ENCODE assay signal across 18 mouse cellular contexts in genomic region chr6:28848891-28849290, GRCm38 (mm10). TPM values are rescaled to one million over a fixed set of nuclear protein-coding genes. Genes with fewer than 3 reads are reported as not detected.
DNase-seq lines count a peak whose midpoint lies in the region; ATAC-seq and TF ChIP-seq lines count a peak whose summit lies in the region.
"Had no signal": no experiment of that assay in that cellular context is flagged by ENCODE, and none has a peak within 500 bp of the region (broad histone marks: within the 10 kb centered on the region; RNA-seq: fewer than 3 reads in every experiment).

No protein-coding gene starts in this region.

- no peak for TF ChIP-seq CTCF in midbrain, postnatal 0 days (IDR thresholded peaks at IDR 0.05)

- no peak overlapping the region for H3K9ac ChIP-seq in heart, embryonic 15.5 days
- no peak overlapping the region for H3K9ac ChIP-seq in midbrain, embryonic 13.5 days (replicated peaks)
- H3K9ac ChIP-seq in midbrain, postnatal 0 days (replicated peaks; ENCODE audit: low read length, poor library complexity, severe bottlenecking), result no peak overlapping the region
- H3K9ac ChIP-seq in hindbrain, embryonic 14.5 days, result no peak overlapping the region
- H3K9ac ChIP-seq: liver, embryonic 12.5 days; lung, embryonic 15.5 days had no signal

- 0 out of 2 replicates have a peak overlapping the region, but pooled peaks have one; percentile 28 for H3K27ac ChIP-seq in heart, embryonic 15.5 days
- 0 out of 2 replicates have a peak overlapping the region, but pooled peaks have one; percentile 15 for H3K27ac ChIP-seq in midbrain, embryonic 13.5 days
- no peak overlapping the region for H3K27ac ChIP-seq in midbrain, postnatal 0 days (ENCODE audit: low read depth, low read length)
- H3K27ac ChIP-seq in hindbrain, embryonic 14.5 days, result peak overlapping the region; percentile 52; the same call in 1 of the 2 replicates
- H3K27ac ChIP-seq: heart, embryonic 10.5 days; liver, embryonic 12.5 days; lung, embryonic 15.5 days had no signal

- WGBS in heart, embryonic 15.5 days, result 73% methylated on average over 9 of the region's 9 CpGs
- WGBS in midbrain, embryonic 13.5 days, result 56% methylated on average over 9 of the region's 9 CpGs
- WGBS in midbrain, postnatal 0 days, result 49% methylated on average over 9 of the region's 9 CpGs
- WGBS in hindbrain, embryonic 14.5 days, result 45% methylated on average over 9 of the region's 9 CpGs

- intact Hi-C loops in gastrocnemius, postnatal 14 days (cut with DNase I; ENCODE audit: low total_unique reads), result no loop called here

- no peaks in the 10 kb centered on the region for H3K36me3 ChIP-seq in heart, embryonic 15.5 days
- no peaks in the 10 kb centered on the region for H3K36me3 ChIP-seq in midbrain, embryonic 13.5 days
- no peaks in the 10 kb centered on the region for H3K36me3 ChIP-seq in midbrain, postnatal 0 days (ENCODE audit: insufficient read depth, low read length)
- H3K36me3 ChIP-seq in hindbrain, embryonic 14.5 days (replicated peaks; ENCODE audit: control insufficient read depth, insufficient read depth), result no peaks in the 10 kb centered on the region
- H3K36me3 ChIP-seq: heart, embryonic 10.5 days; lung, embryonic 15.5 days had no signal

- H3K27me3 ChIP-seq in heart, embryonic 15.5 days, result no peaks in the 10 kb centered on the region
- H3K27me3 ChIP-seq in midbrain, embryonic 13.5 days, result no peaks in the 10 kb centered on the region
- H3K27me3 ChIP-seq in midbrain, postnatal 0 days (ENCODE audit: insufficient read depth, low read length), result no peaks in the 10 kb centered on the region
- no peaks in the 10 kb centered on the region for H3K27me3 ChIP-seq in hindbrain, embryonic 14.5 days (ENCODE audit: control insufficient read depth, insufficient read depth, low read length)
- H3K27me3 ChIP-seq: liver, embryonic 12.5 days; lung, embryonic 15.5 days had no signal

- no peak for DNase-seq in heart, adult 18-20 months
- DNase-seq in midbrain, postnatal 0 days (ENCODE audit: low spot score), result no peak
- no peak for DNase-seq in hindbrain, embryonic 14.5 days (ENCODE audit: low spot score)
- no peak for DNase-seq in embryo, embryonic 10 days (ENCODE audit: low spot score)
- no peak for DNase-seq in gastrocnemius, postnatal 14 days
- DNase-seq: cerebellum, adult 18-20 months; gastrocnemius, postnatal 10 days; kidney, adult 18-20 months; right cerebral cortex, postnatal 25 days; thymus, postnatal 4 days had no signal

- no peak overlapping the region for H3K4me3 ChIP-seq in heart, embryonic 15.5 days
- H3K4me3 ChIP-seq in midbrain, embryonic 13.5 days (replicated peaks), result no peak overlapping the region
- H3K4me3 ChIP-seq in midbrain, postnatal 0 days (ENCODE audit: low read depth, low read length), result no peak overlapping the region
- H3K4me3 ChIP-seq in hindbrain, embryonic 14.5 days (replicated peaks; ENCODE audit: low read length), result no peak overlapping the region
- H3K4me3 ChIP-seq: heart, embryonic 10.5 days; liver, embryonic 12.5 days; lung, embryonic 15.5 days had no signal

- H3K4me1 ChIP-seq in heart, embryonic 15.5 days (replicated peaks), result peaks cover 55% of the 10 kb centered on the region
- H3K4me1 ChIP-seq in midbrain, embryonic 13.5 days (replicated peaks), result peaks cover 57% of the 10 kb centered on the region
- H3K4me1 ChIP-seq in midbrain, postnatal 0 days (ENCODE audit: insufficient read depth, low read length), result peaks cover 8% of the 10 kb centered on the region; the same call in 1 of the 2 replicates
- H3K4me1 ChIP-seq in hindbrain, embryonic 14.5 days (replicated peaks; ENCODE audit: control insufficient read depth, insufficient read depth, low read length), result peaks cover 39% of the 10 kb centered on the region

- ATAC-seq in heart, embryonic 15.5 days (replicated peaks; ENCODE audit: insufficient number of reproducible peaks, insufficient read depth, low FRiP score, low read depth), result no peak
- ATAC-seq in midbrain, embryonic 13.5 days, result peak; percentile 18; the same call in 1 of the 2 replicates
- no peak for ATAC-seq in midbrain, postnatal 0 days (ENCODE audit: low FRiP score)
- ATAC-seq in hindbrain, embryonic 14.5 days (ENCODE audit: low FRiP score), result peak; percentile 21
- ATAC-seq: liver, embryonic 12.5 days had no signal

- no peaks in the 10 kb centered on the region for H3K9me3 ChIP-seq in heart, embryonic 15.5 days (replicated peaks)
- H3K9me3 ChIP-seq in midbrain, embryonic 13.5 days, result no peaks in the 10 kb centered on the region
- H3K9me3 ChIP-seq in midbrain, postnatal 0 days (ENCODE audit: low read length), result no peaks in the 10 kb centered on the region
- H3K9me3 ChIP-seq in hindbrain, embryonic 14.5 days (ENCODE audit: control insufficient read depth, low read length), result no peaks in the 10 kb centered on the region
- H3K9me3 ChIP-seq: G1E; heart, embryonic 10.5 days; liver, embryonic 12.5 days; lung, embryonic 15.5 days had no signal

- no peak overlapping the region for H3K4me2 ChIP-seq in heart, embryonic 15.5 days
- no peak overlapping the region for H3K4me2 ChIP-seq in midbrain, embryonic 13.5 days (replicated peaks)
- no peak overlapping the region for H3K4me2 ChIP-seq in midbrain, postnatal 0 days (ENCODE audit: low read depth, low read length, poor library complexity, severe bottlenecking)
- no peak overlapping the region for H3K4me2 ChIP-seq in hindbrain, embryonic 14.5 days (replicated peaks)
- H3K4me2 ChIP-seq: liver, embryonic 12.5 days; lung, embryonic 15.5 days had no signal

RNA-seq across cellular contexts. Expression of gene Lrrc4, which starts 17.3 kb away (rescaled TPM):
- polyA plus RNA-seq in heart, embryonic 15.5 days (2015; fragmentation: Nextera tagmentation; extraction: Ambion mirVana), result 0.30 and 0.51 TPM in 2 replicates
- total RNA-seq in heart, adult 18-20 months (2021), result under 1 TPM; 0.54 to 0.65 TPM
- polyA plus RNA-seq in midbrain, embryonic 13.5 days (2015; fragmentation: Nextera tagmentation; extraction: Ambion mirVana), result 5.1 and 5.3 TPM in 2 replicates
- 45.0 and 61.2 TPM in 2 replicates for total RNA-seq in midbrain, postnatal 0 days (2014; rRNA removed)
- polyA plus RNA-seq in midbrain, postnatal 0 days (2015; fragmentation: Nextera tagmentation; extraction: Ambion mirVana), result 5.8 and 5.9 TPM in 2 replicates
- 9.6 and 10.4 TPM in 2 replicates for polyA plus RNA-seq in hindbrain, embryonic 14.5 days (2014; fragmentation: Nextera tagmentation; extraction: Ambion mirVana)
- under 1 TPM; 0.64 to 0.68 TPM for total RNA-seq in gastrocnemius, postnatal 14 days (2021)
- total RNA-seq: hematopoietic stem cell, adult 5-6 weeks; megakaryocyte progenitor cell, adult 5-6 weeks had no signal
- polyA plus RNA-seq: G1E had no signal

Comparison
In these comparisons a context has a peak if more than half of its experiments do, and no peak if none do; other contexts are left out.
1. ATAC-seq: peak in midbrain, embryonic 13.5 days (single experiment) and hindbrain, embryonic 14.5 days (single experiment); none in heart, embryonic 15.5 days (single experiment) and midbrain, postnatal 0 days (single experiment).